Mouse (Mus musculus): ENCODE results near the gene Gm5152. TPM values are rescaled to one million over a fixed set of nuclear protein-coding genes. Genes with fewer than 3 reads are reported as not detected.
"Not testable (repeated sequence)": the region's sequence is repeated elsewhere in the genome, so short reads cannot be mapped to it uniquely, and the experiment has no call there.

Gene Gm5152
- not detected in 2 replicates for polyA plus RNA-seq (2014; fragmentation: Nextera tagmentation; extraction: Ambion mirVana)

DNA sequence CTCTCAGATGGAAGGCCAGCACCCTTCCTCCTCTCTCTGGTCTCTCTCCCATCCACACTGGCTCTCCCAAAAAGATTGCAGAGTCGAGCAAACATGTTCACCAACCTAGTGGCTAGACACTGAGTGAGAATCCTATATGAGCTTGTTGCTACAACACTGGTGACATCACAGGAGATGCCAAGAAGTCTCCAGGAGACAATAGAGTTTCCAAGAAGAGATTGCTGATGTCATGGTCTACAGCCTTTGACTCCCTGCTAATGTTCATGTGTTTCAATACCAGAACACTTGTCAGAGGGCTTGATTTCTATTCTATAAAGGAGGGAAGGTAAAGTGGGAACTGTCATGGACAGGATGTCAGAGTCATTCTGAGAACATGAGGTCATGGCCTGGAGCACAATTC lies at the start of gene Gm5152:
Gene Gm5152, minus strand, starts transcription at position 101 of the 400 bp plus-strand sequence.
- H3K36me3 ChIP-seq (ENCODE audit: control insufficient read depth, insufficient read depth, low read length); H3K4me3 ChIP-seq (ENCODE audit: low read depth, low read length); H3K9ac ChIP-seq (ENCODE audit: low read length); DNase-seq (ENCODE audit: low spot score); H3K27ac ChIP-seq (ENCODE audit: low read depth, low read length); H3K4me2 ChIP-seq (ENCODE audit: low read depth); H3K4me1 ChIP-seq (ENCODE audit: control insufficient read depth, insufficient read depth, low read length); ATAC-seq (ENCODE audit: insufficient read depth, low FRiP score, low TSS enrichment); H3K27me3 ChIP-seq (ENCODE audit: control insufficient read depth, insufficient read depth, low read length); H3K9me3 ChIP-seq (ENCODE audit: control insufficient read depth, low read length): not testable (repeated sequence)
- no CpG with 5 or more reads among the region's 1 CpGs for whole genome bisulfite sequencing

DNA sequence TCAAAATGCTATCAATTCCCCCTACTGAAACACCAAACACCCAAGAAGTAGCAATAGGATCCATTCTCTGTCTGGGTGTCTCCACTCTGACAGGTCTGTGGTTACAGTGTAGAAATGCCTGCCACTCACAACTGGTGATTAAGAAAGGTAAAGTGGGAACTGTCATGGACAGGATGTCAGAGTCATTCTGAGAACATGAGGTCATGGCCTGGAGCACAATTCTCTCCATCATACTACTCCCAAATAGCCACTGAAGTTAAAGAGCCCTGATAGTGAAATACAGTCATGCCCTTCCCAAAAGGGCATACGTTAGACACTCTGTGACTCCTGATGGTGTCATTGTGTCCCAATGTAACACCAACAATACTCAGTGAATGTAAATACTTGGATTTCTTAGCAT lies 8.4 kb upstream of the Gm5152 start:
- not testable (repeated sequence) for H3K27ac ChIP-seq (ENCODE audit: low read depth, low read length); H3K4me3 ChIP-seq (ENCODE audit: low read depth, low read length); H3K36me3 ChIP-seq (ENCODE audit: control insufficient read depth, insufficient read depth, low read length); H3K9me3 ChIP-seq (ENCODE audit: control insufficient read depth, low read length); H3K9ac ChIP-seq (ENCODE audit: low read length); ATAC-seq (ENCODE audit: insufficient read depth, low FRiP score, low TSS enrichment); H3K27me3 ChIP-seq (ENCODE audit: control insufficient read depth, insufficient read depth, low read length); H3K4me2 ChIP-seq (ENCODE audit: low read depth); DNase-seq (ENCODE audit: low spot score); H3K4me1 ChIP-seq (ENCODE audit: control insufficient read depth, insufficient read depth, low read length)
- WGBS = 87% methylated on average over 1 of the region's 1 CpGs

DNA sequence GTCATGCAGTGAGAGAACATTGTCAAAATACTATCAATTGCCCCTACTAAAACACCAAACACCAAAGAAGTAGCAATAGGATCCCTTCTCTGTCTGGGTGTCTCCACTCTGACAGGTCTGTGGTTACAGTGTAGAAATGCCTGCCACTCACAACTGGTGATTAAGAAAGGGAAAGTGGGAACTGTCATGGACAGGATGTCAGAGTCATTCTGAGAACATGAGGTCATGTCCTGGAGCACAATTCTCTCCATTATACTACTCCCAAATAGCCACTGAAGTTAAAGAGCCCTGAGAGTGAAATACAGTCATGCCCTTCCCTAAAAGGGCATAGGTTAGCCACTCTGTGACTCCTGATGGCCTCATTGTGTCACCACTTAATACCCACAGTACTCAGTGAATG lies 556 bp downstream of the Gm5152 start:
- not testable (repeated sequence) for DNase-seq (ENCODE audit: low spot score); ATAC-seq (ENCODE audit: insufficient read depth, low FRiP score, low TSS enrichment); H3K4me1 ChIP-seq (ENCODE audit: control insufficient read depth, insufficient read depth, low read length); H3K36me3 ChIP-seq (ENCODE audit: control insufficient read depth, insufficient read depth, low read length); H3K27ac ChIP-seq (ENCODE audit: low read depth, low read length); H3K9ac ChIP-seq (ENCODE audit: low read length); H3K27me3 ChIP-seq (ENCODE audit: control insufficient read depth, insufficient read depth, low read length); H3K4me2 ChIP-seq (ENCODE audit: low read depth); H3K4me3 ChIP-seq (ENCODE audit: low read depth, low read length); H3K9me3 ChIP-seq (ENCODE audit: control insufficient read depth, low read length)

DNA sequence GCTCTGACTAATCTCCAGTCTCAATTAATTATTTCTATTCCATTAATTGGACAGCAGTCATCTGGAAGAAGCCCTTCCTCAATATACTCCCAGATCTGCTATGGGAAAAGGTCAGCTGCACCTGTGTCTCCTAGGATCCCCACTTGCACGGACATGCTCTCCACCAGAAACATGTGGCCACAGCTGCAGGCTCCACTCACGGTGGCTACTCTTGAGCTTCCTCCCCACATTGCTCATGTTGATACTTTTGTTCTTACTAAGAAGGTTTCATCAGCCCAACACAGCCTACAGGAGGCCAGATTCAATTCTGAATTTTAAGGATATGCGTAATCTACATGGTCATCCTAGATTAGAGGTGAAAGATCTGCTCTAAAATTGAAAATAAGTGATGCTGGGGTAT lies 5.9 kb downstream of the Gm5152 start:
- WGBS = 85% methylated on average over 3 of the region's 3 CpGs
- H3K36me3 ChIP-seq (ENCODE audit: control insufficient read depth, insufficient read depth, low read length); H3K27ac ChIP-seq (ENCODE audit: low read depth, low read length); ATAC-seq (ENCODE audit: insufficient read depth, low FRiP score, low TSS enrichment); H3K4me2 ChIP-seq (ENCODE audit: low read depth); H3K27me3 ChIP-seq (ENCODE audit: control insufficient read depth, insufficient read depth, low read length); H3K9me3 ChIP-seq (ENCODE audit: control insufficient read depth, low read length); H3K9ac ChIP-seq (ENCODE audit: low read length); H3K4me1 ChIP-seq (ENCODE audit: control insufficient read depth, insufficient read depth, low read length); H3K4me3 ChIP-seq (ENCODE audit: low read depth, low read length); DNase-seq (ENCODE audit: low spot score): not testable (repeated sequence)

DNA sequence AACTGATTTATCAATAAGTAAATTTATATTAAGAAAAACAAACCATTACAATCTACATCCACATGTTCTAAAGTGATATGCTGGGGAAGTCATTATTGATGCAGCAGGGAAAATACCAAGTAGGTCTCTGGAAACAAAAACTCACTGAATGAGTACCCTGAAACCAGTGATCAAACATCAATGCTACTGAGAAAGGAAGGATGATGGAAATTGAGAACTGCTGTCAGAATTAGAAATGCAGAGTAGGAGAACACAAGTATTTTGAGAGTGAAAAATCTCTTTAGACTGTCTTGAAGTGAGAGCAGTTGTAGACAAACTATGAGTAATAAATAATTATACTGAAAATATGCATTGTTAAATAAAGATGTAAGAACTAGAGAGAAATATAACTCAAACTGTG lies 26.0 kb downstream of the Gm5152 start:
- Histone ChIP-seq H3K27me3 (ENCODE audit: control insufficient read depth, insufficient read depth, low read length) (no peaks in the 10 kb centered on the region), H3K9me3 (ENCODE audit: control insufficient read depth, low read length) (no peaks in the 10 kb centered on the region), H3K4me1 (ENCODE audit: control insufficient read depth, insufficient read depth, low read length) (no peaks in the 10 kb centered on the region), H3K27ac (ENCODE audit: low read depth, low read length) (no peak overlapping the region), H3K4me3 (ENCODE audit: low read depth, low read length) (no peak overlapping the region), H3K9ac (ENCODE audit: low read length) (no peak overlapping the region), H3K4me2 (ENCODE audit: low read depth) (no peak overlapping the region), H3K36me3 (ENCODE audit: control insufficient read depth, insufficient read depth, low read length) (no peaks in the 10 kb centered on the region)
- DNase-seq (ENCODE audit: low spot score) = no peak
- no peak for ATAC-seq (ENCODE audit: insufficient read depth, low FRiP score, low TSS enrichment)

DNA sequence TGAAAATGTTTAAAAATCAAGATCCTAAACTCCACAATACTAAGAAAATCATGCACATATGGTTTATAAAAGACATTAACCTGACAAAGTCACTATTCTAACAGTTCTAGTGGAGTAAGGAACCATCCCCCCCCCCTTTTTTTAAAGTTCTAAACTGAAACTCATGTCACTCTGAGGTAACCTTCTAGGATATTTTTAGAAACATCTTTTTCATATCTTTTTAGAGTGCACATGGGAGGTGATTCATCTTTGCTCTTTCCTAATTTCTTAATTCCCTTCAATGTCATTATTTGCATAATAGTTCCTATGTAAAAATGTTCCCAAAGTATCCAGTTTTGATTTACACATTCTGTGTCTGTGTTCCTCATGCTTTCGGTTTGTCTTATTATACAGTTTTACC lies 43.3 kb downstream of the Gm5152 start:
- Histone ChIP-seq H3K9ac (ENCODE audit: low read length) (no peak overlapping the region), H3K4me3 (ENCODE audit: low read depth, low read length) (no peak overlapping the region), H3K4me1 (ENCODE audit: control insufficient read depth, insufficient read depth, low read length) (no peaks in the 10 kb centered on the region), H3K36me3 (ENCODE audit: control insufficient read depth, insufficient read depth, low read length) (no peaks in the 10 kb centered on the region), H3K27ac (ENCODE audit: low read depth, low read length) (no peak overlapping the region), H3K27me3 (ENCODE audit: control insufficient read depth, insufficient read depth, low read length) (no peaks in the 10 kb centered on the region), H3K4me2 (ENCODE audit: low read depth) (no peak overlapping the region), H3K9me3 (ENCODE audit: control insufficient read depth, low read length) (no peaks in the 10 kb centered on the region)
- 80% methylated on average over 1 of the region's 1 CpGs for WGBS
- no peak for ATAC-seq (ENCODE audit: insufficient read depth, low FRiP score, low TSS enrichment)
- no peak for DNase-seq (ENCODE audit: low spot score)

DNA sequence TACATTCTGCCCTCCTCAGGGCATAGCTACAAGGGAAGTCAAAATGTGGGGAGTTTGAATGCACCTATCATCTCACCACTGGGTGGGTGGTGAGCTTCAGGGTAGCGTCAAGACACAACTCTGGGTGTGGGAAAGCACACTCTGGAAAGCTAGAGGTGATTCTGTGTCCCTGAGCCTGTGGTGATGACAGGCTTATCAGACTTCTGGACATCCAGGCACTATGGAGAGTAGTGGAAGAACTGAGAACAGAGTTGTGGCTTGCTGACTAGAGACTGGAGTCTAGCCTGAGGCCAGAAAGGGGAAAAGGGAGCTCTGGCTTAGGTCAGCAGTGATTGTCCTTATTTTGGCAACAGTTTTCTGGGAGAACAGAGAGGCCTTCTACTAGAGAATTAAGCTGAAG lies 49.4 kb downstream of the Gm5152 start:
- ATAC-seq (ENCODE audit: insufficient read depth, low FRiP score, low TSS enrichment) = no peak
- Histone ChIP-seq H3K4me3 (ENCODE audit: low read depth, low read length) (no peak overlapping the region), H3K36me3 (ENCODE audit: control insufficient read depth, insufficient read depth, low read length) (no peaks in the 10 kb centered on the region), H3K27me3 (ENCODE audit: control insufficient read depth, insufficient read depth, low read length) (no peaks in the 10 kb centered on the region), H3K4me2 (ENCODE audit: low read depth) (no peak overlapping the region), H3K9me3 (ENCODE audit: control insufficient read depth, low read length) (no peaks in the 10 kb centered on the region), H3K27ac (ENCODE audit: low read depth, low read length) (no peak overlapping the region), H3K4me1 (ENCODE audit: control insufficient read depth, insufficient read depth, low read length) (no peaks in the 10 kb centered on the region), H3K9ac (ENCODE audit: low read length) (no peak overlapping the region)
- WGBS = 86% methylated on average over 1 of the region's 1 CpGs
- no peak for DNase-seq (ENCODE audit: low spot score)
